ENCODE assay signal across 22 mouse cellular contexts in the genomic region with DNA sequence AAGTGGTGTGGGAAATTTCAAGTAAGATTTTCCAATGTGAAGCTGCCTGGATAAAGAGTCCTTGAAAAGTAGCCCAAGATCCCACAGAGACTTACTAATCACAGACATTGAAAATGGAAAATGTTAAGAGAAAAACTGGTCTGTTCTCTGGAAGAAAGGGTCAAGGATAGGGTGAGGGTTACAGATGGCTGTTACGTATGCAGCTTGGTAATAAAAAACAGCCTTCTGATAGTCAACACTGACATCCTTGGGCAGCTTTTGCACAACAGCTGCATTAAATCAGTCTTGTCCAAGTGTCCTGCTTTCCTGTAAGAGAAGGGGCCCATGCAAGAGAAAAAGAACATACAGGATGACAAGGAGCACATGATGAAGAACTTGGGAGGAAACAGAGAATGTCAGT.
DNase-seq lines count a peak whose midpoint lies in the region; ATAC-seq and TF ChIP-seq lines count a peak whose summit lies in the region.
"Had no signal": no experiment of that assay in that cellular context is flagged by ENCODE, and none has a peak within 500 bp of the region (broad histone marks: within the 10 kb centered on the region; RNA-seq: fewer than 3 reads in every experiment).

No protein-coding gene starts in this region.

- no peak overlapping the region for H3K4me3 ChIP-seq in kidney, adult 2 months (ENCODE audit: insufficient read depth, low read depth, low read length)
- no peak overlapping the region for H3K4me3 ChIP-seq in kidney, embryonic 14.5 days (ENCODE audit: low read length)
- H3K4me3 ChIP-seq: forebrain, embryonic 15.5 days; heart, embryonic 15.5 days; hindbrain, embryonic 15.5 days; left cerebral cortex, adult 2 months; liver, embryonic 13.5 days; midbrain, embryonic 15.5 days; neural tube, embryonic 12.5 days; stomach, embryonic 15.5 days had no signal

- no peak overlapping the region for H3K27ac ChIP-seq in kidney, adult 2 months (ENCODE audit: insufficient read depth, low read depth, low read length)
- no peak overlapping the region for H3K27ac ChIP-seq in kidney, embryonic 14.5 days (ENCODE audit: low read depth, low read length)
- H3K27ac ChIP-seq: forebrain, embryonic 15.5 days; heart, embryonic 15.5 days; hindbrain, embryonic 15.5 days; left cerebral cortex, adult 2 months; liver, embryonic 13.5 days; macrophage; midbrain, embryonic 15.5 days; neural tube, embryonic 12.5 days had no signal

- TF ChIP-seq POLR2A in kidney, adult 2 months (IDR thresholded peaks at IDR 0.05; ENCODE audit: low read depth, low read length), result no peak

- H3K27me3 ChIP-seq in kidney, adult 2 months (replicated peaks; ENCODE audit: control insufficient read depth, insufficient read depth, low read length), result no peaks in the 10 kb centered on the region
- no peaks in the 10 kb centered on the region; the same call in 1 of the 2 replicates for H3K27me3 ChIP-seq in kidney, embryonic 14.5 days (ENCODE audit: control insufficient read depth, insufficient read depth, low read length)
- H3K27me3 ChIP-seq: forebrain, embryonic 15.5 days; heart, embryonic 15.5 days; liver, embryonic 13.5 days; midbrain, embryonic 15.5 days; neural tube, embryonic 12.5 days; stomach, embryonic 15.5 days had no signal

- no peak overlapping the region for H3K9ac ChIP-seq in kidney, embryonic 14.5 days (ENCODE audit: low read depth, low read length)
- H3K9ac ChIP-seq: forebrain, embryonic 15.5 days; heart, embryonic 15.5 days; hindbrain, embryonic 15.5 days; liver, embryonic 13.5 days; midbrain, embryonic 15.5 days; neural tube, embryonic 12.5 days; stomach, embryonic 15.5 days had no signal

- H3K9me3 ChIP-seq in kidney, embryonic 14.5 days (ENCODE audit: control insufficient read depth, low read length), result no peaks in the 10 kb centered on the region
- H3K9me3 ChIP-seq: forebrain, embryonic 15.5 days; heart, embryonic 15.5 days; hindbrain, embryonic 15.5 days; liver, embryonic 13.5 days; midbrain, embryonic 15.5 days; neural tube, embryonic 12.5 days; stomach, embryonic 15.5 days had no signal

- ATAC-seq in kidney, embryonic 14.5 days (ENCODE audit: low FRiP score, low TSS enrichment), result no peak
- ATAC-seq: forebrain, embryonic 15.5 days; midbrain, embryonic 15.5 days had no signal

- 55% methylated on average over 1 of the region's 1 CpGs for WGBS in kidney, adult 2 months
- 55% methylated on average over 1 of the region's 1 CpGs for WGBS in kidney, embryonic 14.5 days

- no peak for TF ChIP-seq CTCF in kidney, adult 2 months (conservative IDR thresholded peaks at IDR 0.05; ENCODE audit: insufficient read depth, insufficient read length, low read depth, low read length)

- no peaks in the 10 kb centered on the region for H3K4me1 ChIP-seq in kidney, adult 2 months (ENCODE audit: control insufficient read depth, insufficient read depth, low read length)
- no peaks in the 10 kb centered on the region for H3K4me1 ChIP-seq in kidney, embryonic 14.5 days (ENCODE audit: control insufficient read depth, insufficient read depth, low read length)
- H3K4me1 ChIP-seq: forebrain, embryonic 15.5 days; heart, embryonic 15.5 days; hindbrain, embryonic 15.5 days; liver, embryonic 13.5 days; midbrain, embryonic 15.5 days; neural tube, embryonic 12.5 days; stomach, embryonic 15.5 days had no signal

- peak; percentile 7 for DNase-seq in embryo, embryonic 11 days
- no peak for DNase-seq in embryo, embryonic 10 days (ENCODE audit: low spot score)
- DNase-seq in kidney, adult 2 months, result peak; percentile 2
- peak; percentile 4 for DNase-seq in testis, postnatal 14 days (ENCODE audit: low spot score)
- DNase-seq in testis, postnatal 10 days (ENCODE audit: low spot score), result no peak
- DNase-seq in right cerebral cortex, postnatal 25 days, result no peak
- DNase-seq: cerebellum, adult 11-12 months; cerebellum, postnatal 10 days; kidney, adult 9 months; liver, embryonic 13.5 days; lung, adult 2 months; right cerebral cortex, postnatal 4 days; thymus, adult 2 months had no signal

- H3K4me2 ChIP-seq in kidney, embryonic 14.5 days (replicated peaks; ENCODE audit: low read depth, low read length), result no peak overlapping the region
- H3K4me2 ChIP-seq: forebrain, embryonic 15.5 days; heart, embryonic 15.5 days; hindbrain, embryonic 15.5 days; liver, embryonic 13.5 days; midbrain, embryonic 15.5 days; neural tube, embryonic 12.5 days; stomach, embryonic 15.5 days had no signal

- H3K36me3 ChIP-seq in kidney, adult 2 months (ENCODE audit: control insufficient read depth, insufficient read depth, low read length), result no peaks in the 10 kb centered on the region
- H3K36me3 ChIP-seq in kidney, embryonic 14.5 days (ENCODE audit: control insufficient read depth, insufficient read depth, low read length), result no peaks in the 10 kb centered on the region
- H3K36me3 ChIP-seq: forebrain, embryonic 15.5 days; heart, embryonic 15.5 days; hindbrain, embryonic 15.5 days; liver, embryonic 13.5 days; midbrain, embryonic 15.5 days; neural tube, embryonic 12.5 days; stomach, embryonic 15.5 days had no signal

Comparison
In these comparisons a context has a peak if more than half of its experiments do, and no peak if none do; other contexts are left out.
1. DNase-seq: peak in embryo, embryonic 11 days (single experiment), kidney, adult 2 months (single experiment) and testis, postnatal 14 days (single experiment); none in embryo, embryonic 10 days (single experiment), testis, postnatal 10 days (single experiment) and right cerebral cortex, postnatal 25 days (single experiment).